Comparison of ENCODE assay signal across 15 mouse cellular contexts in the genomic region with DNA sequence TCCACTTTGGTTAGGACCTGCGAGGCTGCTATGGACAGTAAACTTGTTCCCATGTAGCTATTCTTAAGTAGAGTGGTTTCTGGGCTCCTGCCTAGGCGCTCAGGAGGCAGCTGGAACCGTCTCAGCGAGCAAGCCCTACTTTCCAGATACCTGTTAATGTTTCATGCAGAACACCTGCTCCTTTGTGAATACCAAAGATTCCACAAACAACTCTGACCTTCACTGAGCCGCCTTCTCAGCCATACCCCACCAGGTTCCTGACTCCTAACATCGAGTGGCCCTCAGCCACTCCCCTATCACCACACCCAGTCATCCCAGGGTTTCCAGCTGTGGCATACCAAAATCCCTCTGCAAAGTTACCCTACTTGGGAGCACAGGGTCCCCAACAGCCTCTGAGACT. TPM values are rescaled to one million over a fixed set of nuclear protein-coding genes. Genes with fewer than 3 reads are reported as not detected.
DNase-seq lines count a peak whose midpoint lies in the region; ATAC-seq and TF ChIP-seq lines count a peak whose summit lies in the region.
"Had no signal": no experiment of that assay in that cellular context is flagged by ENCODE, and none has a peak within 500 bp of the region (broad histone marks: within the 10 kb centered on the region; RNA-seq: fewer than 3 reads in every experiment).

No protein-coding gene starts in this region.

- peak; percentile 14 for DNase-seq in lung, embryonic 14.5 days
- no peak for DNase-seq in lung, postnatal 10 days
- peak; percentile 32 to 63 for DNase-seq in kidney, adult 8-10 months
- no peak for DNase-seq in gastrocnemius, adult 18-20 months (ENCODE audit: low spot score)
- no peak for DNase-seq in spleen, postnatal 36 days (ENCODE audit: low spot score in 2 of 2)
- DNase-seq: cerebellum, adult 2 months; heart, adult 11 months; thymus, postnatal 36 days had no signal

- H3K9me3 ChIP-seq in lung, embryonic 14.5 days (ENCODE audit: low read depth, low read length) = peaks cover under 1% of the 10 kb centered on the region; the same call in 1 of the 2 replicates
- H3K9me3 ChIP-seq in forebrain, embryonic 13.5 days (replicated peaks) = no peaks in the 10 kb centered on the region
- H3K9me3 ChIP-seq in midbrain, embryonic 13.5 days = peaks cover 2% of the 10 kb centered on the region; the same call in 1 of the 2 replicates
- H3K9me3 ChIP-seq in liver, embryonic 12.5 days (replicated peaks) = no peaks in the 10 kb centered on the region
- H3K9me3 ChIP-seq: embryonic facial prominence, embryonic 15.5 days; limb, embryonic 10.5 days had no signal

- H3K4me1 ChIP-seq in lung, embryonic 14.5 days (ENCODE audit: insufficient read depth) = peaks cover 4% of the 10 kb centered on the region; the same call in 1 of the 2 replicates
- H3K4me1 ChIP-seq in forebrain, embryonic 13.5 days = peaks cover 21% of the 10 kb centered on the region
- H3K4me1 ChIP-seq in midbrain, embryonic 13.5 days (replicated peaks) = peaks cover 22% of the 10 kb centered on the region
- H3K4me1 ChIP-seq in liver, embryonic 12.5 days = no peaks in the 10 kb centered on the region
- H3K4me1 ChIP-seq: embryonic facial prominence, embryonic 15.5 days had no signal

- TF ChIP-seq CTCF in lung, embryonic 14.5 days (IDR thresholded peaks at IDR 0.05; ENCODE audit: low read depth) = no peak

- H3K36me3 ChIP-seq in lung, embryonic 14.5 days (ENCODE audit: insufficient read depth) = no peaks in the 10 kb centered on the region
- no peaks in the 10 kb centered on the region for H3K36me3 ChIP-seq in forebrain, embryonic 13.5 days (ENCODE audit: poor library complexity, severe bottlenecking)
- H3K36me3 ChIP-seq in midbrain, embryonic 13.5 days = no peaks in the 10 kb centered on the region
- H3K36me3 ChIP-seq in liver, embryonic 12.5 days = no peaks in the 10 kb centered on the region
- H3K36me3 ChIP-seq: embryonic facial prominence, embryonic 15.5 days; limb, embryonic 10.5 days had no signal

- WGBS in lung, embryonic 14.5 days = 55% methylated on average over 6 of the region's 6 CpGs
- 88% methylated on average over 6 of the region's 6 CpGs for WGBS in forebrain, embryonic 13.5 days
- 74% methylated on average over 6 of the region's 6 CpGs for WGBS in midbrain, embryonic 13.5 days
- WGBS in liver, embryonic 12.5 days (ENCODE audit: insufficient replicate concordance) = 66% methylated on average over 6 of the region's 6 CpGs

- H3K9ac ChIP-seq in lung, embryonic 14.5 days = no peak overlapping the region
- no peak overlapping the region for H3K9ac ChIP-seq in forebrain, embryonic 13.5 days
- 0 out of 2 replicates have a peak overlapping the region, but pooled peaks have one; percentile 7 for H3K9ac ChIP-seq in midbrain, embryonic 13.5 days (replicated peaks)
- H3K9ac ChIP-seq in liver, embryonic 12.5 days = no peak overlapping the region
- H3K9ac ChIP-seq: embryonic facial prominence, embryonic 15.5 days; liver, embryonic 14.5 days had no signal

- H3K27ac ChIP-seq in lung, embryonic 14.5 days (ENCODE audit: low read depth) = no peak overlapping the region
- H3K27ac ChIP-seq in forebrain, embryonic 13.5 days = peak overlapping the region; percentile 58
- H3K27ac ChIP-seq in midbrain, embryonic 13.5 days = peak overlapping the region; percentile 66
- no peak overlapping the region for H3K27ac ChIP-seq in liver, embryonic 12.5 days
- H3K27ac ChIP-seq: embryonic facial prominence, embryonic 15.5 days; limb, embryonic 10.5 days; liver, embryonic 14.5 days had no signal

- no peak overlapping the region for H3K4me3 ChIP-seq in lung, embryonic 14.5 days (ENCODE audit: low read depth, low read length)
- no peak overlapping the region for H3K4me3 ChIP-seq in forebrain, embryonic 13.5 days
- H3K4me3 ChIP-seq in midbrain, embryonic 13.5 days (replicated peaks) = no peak overlapping the region
- H3K4me3 ChIP-seq in liver, embryonic 12.5 days = no peak overlapping the region
- H3K4me3 ChIP-seq: embryonic facial prominence, embryonic 15.5 days; limb, embryonic 10.5 days had no signal

- H3K27me3 ChIP-seq in lung, embryonic 14.5 days (ENCODE audit: insufficient read depth, low read length) = no peaks in the 10 kb centered on the region
- H3K27me3 ChIP-seq in forebrain, embryonic 13.5 days = no peaks in the 10 kb centered on the region
- H3K27me3 ChIP-seq in midbrain, embryonic 13.5 days = peaks cover 9% of the 10 kb centered on the region
- H3K27me3 ChIP-seq in liver, embryonic 12.5 days (replicated peaks) = no peaks in the 10 kb centered on the region
- H3K27me3 ChIP-seq: embryonic facial prominence, embryonic 15.5 days had no signal

- ATAC-seq in lung, embryonic 14.5 days (ENCODE audit: insufficient read depth) = no peak
- no peak for ATAC-seq in forebrain, embryonic 13.5 days
- no peak for ATAC-seq in midbrain, embryonic 13.5 days
- no peak for ATAC-seq in liver, embryonic 12.5 days
- ATAC-seq: CD4-positive, CD25-positive, alpha-beta regulatory T cell, adult 4 months had no signal

- H3K4me2 ChIP-seq in lung, embryonic 14.5 days = no peak overlapping the region
- H3K4me2 ChIP-seq in forebrain, embryonic 13.5 days = no peak overlapping the region
- H3K4me2 ChIP-seq in midbrain, embryonic 13.5 days (replicated peaks) = peak overlapping the region; percentile 49; the same call in 1 of the 2 replicates
- no peak overlapping the region for H3K4me2 ChIP-seq in liver, embryonic 12.5 days
- H3K4me2 ChIP-seq: embryonic facial prominence, embryonic 15.5 days had no signal

RNA-seq across cellular contexts. Expression of gene Aktip, which starts 29.6 kb away (rescaled TPM):
- polyA plus RNA-seq in lung, embryonic 14.5 days (2014; fragmentation: Nextera tagmentation; extraction: Ambion mirVana) = 60.8 and 61.7 TPM in 2 replicates
- 119 and 122 TPM in 2 replicates for polyA plus RNA-seq in forebrain, embryonic 13.5 days (2015; fragmentation: Nextera tagmentation; extraction: Ambion mirVana)
- polyA plus RNA-seq in midbrain, embryonic 13.5 days (2015; fragmentation: Nextera tagmentation; extraction: Ambion mirVana) = 128 and 133 TPM in 2 replicates
- total RNA-seq in gastrocnemius, adult 18-20 months (2021) = 10 to 100 TPM; 58.7 to 71.0 TPM
- 10.0 and 11.6 TPM in 2 replicates for polyA plus RNA-seq in liver, embryonic 12.5 days (2016; fragmentation: Nextera tagmentation; extraction: Ambion mirVana)

Comparison
In these comparisons a context has a peak if more than half of its experiments do, and no peak if none do; other contexts are left out.
1. DNase-seq: peak in lung, embryonic 14.5 days (single experiment) and kidney, adult 8-10 months (2 of 2); none in lung, postnatal 10 days (single experiment), gastrocnemius, adult 18-20 months (single experiment) and spleen, postnatal 36 days (0 of 2).
2. H3K27ac ChIP-seq: peak in forebrain, embryonic 13.5 days (single experiment) and midbrain, embryonic 13.5 days (single experiment); none in lung, embryonic 14.5 days (single experiment) and liver, embryonic 12.5 days (single experiment).